Mouse (Mus musculus) small intestine, adult 2 months (tissue): ENCODE results near the gene Gtpbp3. TPM values are rescaled to one million over a fixed set of nuclear protein-coding genes. Genes with fewer than 3 reads are reported as not detected.

Source experiments
- H3K27ac ChIP-seq: fragments of 200-500 bp; 2 replicates; pipeline ENCODE4 v1.5.1; 2012; ENCODE audit warnings: low read depth, low read length, control low read depth, inconsistent platforms; ENCODE audit not compliant: insufficient read depth
- H3K27me3 ChIP-seq: fragments of 200-500 bp; 2 replicates; pipeline ENCODE4 v1.6.1; 2012; ENCODE audit warnings: mild to moderate bottlenecking, moderate library complexity, low read length, inconsistent platforms; ENCODE audit not compliant: control insufficient read depth, insufficient read depth
- H3K36me3 ChIP-seq: fragments of 200-500 bp; 2 replicates; pipeline ENCODE4 v1.6.1; 2012; ENCODE audit warnings: mild to moderate bottlenecking, low read length, control low read depth, inconsistent platforms; ENCODE audit not compliant: control insufficient read depth, insufficient read depth
- H3K4me1 ChIP-seq: fragments of 200-500 bp; 2 replicates; pipeline ENCODE4 v1.6.1; 2012; ENCODE audit warnings: low read length, inconsistent platforms, mixed read lengths; ENCODE audit not compliant: control insufficient read depth, insufficient read depth, insufficient read length
- H3K4me3 ChIP-seq: fragments of 200-500 bp; 2 replicates; pipeline ENCODE4 v1.5.1; 2012; ENCODE audit warnings: low read depth, mild to moderate bottlenecking, control low read depth, inconsistent platforms, low read length, moderate library complexity
- CTCF ChIP-seq: fragments of 200-500 bp; IDR thresholded peaks from 2 replicates; pipeline ENCODE4 v1.5.1; 2012; ENCODE audit warnings: low read depth, mild to moderate bottlenecking, control low read depth, inconsistent platforms, low read length, moderate library complexity, mixed read lengths; ENCODE audit not compliant: insufficient replicate concordance, insufficient read length; ENCODE audit errors: extremely low read depth
- POLR2A ChIP-seq: fragments of 200-500 bp; IDR thresholded peaks from 2 replicates; pipeline ENCODE4 v1.6.1; 2012; ENCODE audit warnings: low read depth, mild to moderate bottlenecking, control low read depth, inconsistent platforms, low read length, moderate library complexity
- WGBS: fragments of 180-500 bp; shearing (Covaris S2); methylation state at CpG from one replicate; pipeline ENCODE4 v1.1.7; 2018; 5-methylcytosine and 5-hydroxymethylcytosine counted together
- polyA plus RNA-seq: library from polyadenylated mRNA; depleted of rRNA; stranded (reverse); fragments of >200 nt; gene quantifications from 2 replicates; pipeline ENCODE4 v1.2.3, GENCODE M21; 2012; rRNA removed

Gtpbp3 gene
- polyA plus RNA-seq, 1 experiment = 25.8 TPM

DNA sequence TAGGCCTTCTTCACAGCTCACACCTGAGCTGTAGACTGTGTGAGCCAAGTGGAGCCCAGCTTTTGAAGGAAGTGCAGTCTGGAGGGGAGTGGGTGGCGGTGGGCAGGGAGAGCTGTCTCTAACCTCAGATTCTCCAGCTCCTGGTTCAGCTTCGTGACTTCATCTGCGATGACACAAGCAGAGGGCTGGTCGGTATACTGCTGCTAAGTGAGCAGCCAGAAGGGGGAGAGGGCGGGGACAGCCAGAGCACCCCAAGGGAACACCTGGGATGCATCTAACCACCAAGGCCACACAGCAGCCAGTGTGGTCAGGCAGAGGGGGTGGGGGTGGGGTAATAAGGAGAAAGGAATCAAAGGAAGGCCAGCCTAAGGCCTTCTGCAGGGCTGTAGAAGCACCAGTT, 47.8 kb downstream of the Gtpbp3 start:
- H3K4me3 ChIP-seq = peak overlapping the region; percentile 11

GRCm38 (mm10) chr8:71537028-71537867, 49.3 kb downstream of the Gtpbp3 start, which contains the start of gene Bst2:
Gene Bst2 (minus strand): TSS chr8:71537456.
- Histone ChIP-seq H3K36me3 (no peaks in the 10 kb centered on the region), H3K27ac (peak within 1 kb of the TSS; percentile 95), H3K27me3 (no peaks in the 10 kb centered on the region), H3K4me3 (peak within 1 kb of the TSS; percentile 79), H3K4me1 (peaks cover 8% of the 10 kb centered on the region)
- 2% methylated on average over 37 of the region's 37 CpGs for WGBS
- no peak; the same call in 1 of the 2 replicates for TF ChIP-seq POLR2A
- no peak for TF ChIP-seq CTCF

More for the DNA sequence above, 47.8 kb downstream of the Gtpbp3 start:
- H3K4me1 ChIP-seq = peaks cover 8% of the 10 kb centered on the region
- no peaks in the 10 kb centered on the region for H3K27me3 ChIP-seq
- no peaks in the 10 kb centered on the region for H3K36me3 ChIP-seq
- TF ChIP-seq POLR2A = no peak
- TF ChIP-seq CTCF = no peak
- WGBS = 82% methylated on average over 5 of the region's 5 CpGs
- no peak overlapping the region for H3K27ac ChIP-seq

DNA sequence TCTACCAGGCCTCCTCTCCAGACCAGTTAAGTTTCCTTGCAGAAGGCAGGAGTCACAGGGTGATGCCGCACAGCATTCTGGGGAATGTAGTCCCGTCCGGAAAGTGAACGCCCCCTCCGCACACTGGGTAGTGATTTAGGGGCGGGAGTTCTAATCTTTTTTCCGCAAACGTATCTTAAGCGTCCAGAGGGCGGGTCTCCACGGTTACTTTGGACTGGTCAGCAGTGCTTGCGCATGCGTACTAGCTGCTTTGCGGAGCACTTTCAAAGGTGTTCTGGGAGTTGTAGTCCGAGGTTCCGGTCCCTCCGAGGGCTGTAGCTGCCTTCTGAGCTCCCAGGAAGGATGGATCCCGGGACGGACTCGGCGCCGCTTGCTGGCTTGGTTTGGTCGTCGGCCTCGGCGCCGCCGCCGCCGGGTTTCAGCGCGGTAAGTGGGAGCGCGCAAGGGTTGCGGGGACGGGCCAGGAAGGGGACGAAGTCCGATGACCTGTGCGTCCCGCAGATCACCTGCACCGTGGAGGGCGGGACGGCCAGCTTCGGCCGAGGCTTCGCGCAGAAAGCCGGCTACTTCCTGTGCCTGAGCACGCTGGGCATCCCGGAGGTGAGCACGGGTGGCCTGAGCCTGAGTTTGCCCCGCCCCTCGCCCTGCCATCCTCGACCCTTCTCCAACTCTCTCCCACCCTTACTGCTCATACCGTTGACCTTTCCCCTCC, 54.9 kb downstream of the Gtpbp3 start, which contains the start of gene Mvb12a:
TSS of gene Mvb12a (plus strand) at position 291 of the 712 bp plus-strand sequence.
- Histone ChIP-seq H3K27me3 (no peaks in the 10 kb centered on the region), H3K4me1 (peaks cover 9% of the 10 kb centered on the region), H3K27ac (peak within 1 kb of the TSS; percentile 76), H3K36me3 (peaks cover 23% of the 10 kb centered on the region), H3K4me3 (peak within 1 kb of the TSS; percentile 82)
- under 1% methylated on average over 55 of the region's 55 CpGs for WGBS
- TF ChIP-seq POLR2A (peak; percentile 65; the same call in 1 of the 2 replicates), CTCF (no peak)

DNA sequence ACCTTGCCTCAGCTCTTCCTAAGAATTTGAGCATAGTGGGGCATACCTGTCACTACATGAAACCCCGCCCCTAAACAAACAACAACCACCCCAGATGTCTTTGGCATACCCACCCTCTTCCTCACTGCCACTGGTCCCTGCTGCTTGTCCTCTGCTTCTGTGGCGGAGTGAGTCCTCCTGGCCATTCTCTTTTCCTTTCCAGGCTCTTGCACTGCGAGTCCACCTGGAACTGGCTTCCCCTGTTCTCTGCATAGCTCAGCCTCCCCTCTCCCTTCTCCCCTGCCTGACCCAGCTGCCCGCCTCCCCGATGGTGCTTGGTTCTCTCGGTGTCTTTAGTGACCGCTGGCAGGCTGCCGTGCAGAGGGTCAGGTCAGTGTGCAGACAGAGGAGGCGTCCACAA, 55.9 kb downstream of the Gtpbp3 start:
- 81% methylated on average over 9 of the region's 9 CpGs for WGBS
- TF ChIP-seq CTCF = no peak
- no peak for TF ChIP-seq POLR2A
- Histone ChIP-seq H3K27ac (no peak overlapping the region), H3K36me3 (peaks cover 31% of the 10 kb centered on the region), H3K27me3 (no peaks in the 10 kb centered on the region), H3K4me3 (peak overlapping the region; percentile 82), H3K4me1 (peaks cover 9% of the 10 kb centered on the region)

- Histone ChIP-seq H3K36me3 (peaks cover 32% of the 10 kb centered on the region), H3K27ac (no peak overlapping the region), H3K4me1 (peaks cover 9% of the 10 kb centered on the region), H3K4me3 (no peak overlapping the region), H3K27me3 (no peaks in the 10 kb centered on the region)
- WGBS = 94% methylated on average over 11 of the region's 11 CpGs
- TF ChIP-seq CTCF (no peak), POLR2A (no peak)
Measured at GRCm38 (mm10) chr8:71545053-71545452, 57.1 kb downstream of the Gtpbp3 start.

GRCm38 (mm10) chr8:71547590-71547989, 59.7 kb downstream of the Gtpbp3 start:
- peaks cover 9% of the 10 kb centered on the region for H3K4me1 ChIP-seq
- no peak overlapping the region for H3K4me3 ChIP-seq
- no peak overlapping the region for H3K27ac ChIP-seq
- H3K27me3 ChIP-seq = no peaks in the 10 kb centered on the region
- no peak for TF ChIP-seq CTCF
- TF ChIP-seq POLR2A = no peak
- peaks cover 32% of the 10 kb centered on the region for H3K36me3 ChIP-seq
- WGBS = 88% methylated on average over 7 of the region's 7 CpGs

Other genes starting within 250 kb of the Gtpbp3 start
- gene Myo9b, start 215.4 kb upstream of the Gtpbp3 start, polyA plus RNA-seq = 19.9 and 28.1 TPM in 2 replicates
- 2.8 and 4.8 TPM in 2 replicates for gene Haus8, start 215.2 kb upstream of the Gtpbp3 start, polyA plus RNA-seq
- 63.7 and 101 TPM in 2 replicates for gene Use1, start 121.3 kb upstream of the Gtpbp3 start, polyA plus RNA-seq
- gene Ocel1, start 116.8 kb upstream of the Gtpbp3 start, polyA plus RNA-seq = 19.7 and 70.3 TPM in 2 replicates
- 233 and 448 TPM in 2 replicates for gene Nr2f6, start 106.1 kb upstream of the Gtpbp3 start, polyA plus RNA-seq
- gene Ushbp1, start 92.3 kb upstream of the Gtpbp3 start, polyA plus RNA-seq = 5.8 and 7.8 TPM in 2 replicates
- 64.5 and 119 TPM in 2 replicates for gene Babam1, start 91.2 kb upstream of the Gtpbp3 start, polyA plus RNA-seq
- gene Ankle1, start 82.1 kb upstream of the Gtpbp3 start, polyA plus RNA-seq = 12.6 and 13.8 TPM in 2 replicates
- gene Abhd8, start 24.4 kb upstream of the Gtpbp3 start, polyA plus RNA-seq = 17.4 and 26.5 TPM in 2 replicates
- gene Mrpl34, start 23.1 kb upstream of the Gtpbp3 start, polyA plus RNA-seq = 170 and 172 TPM in 2 replicates
- gene Dda1, start 18.9 kb upstream of the Gtpbp3 start, polyA plus RNA-seq = 46.3 and 85.3 TPM in 2 replicates
- gene Ano8, start 2.1 kb upstream of the Gtpbp3 start, polyA plus RNA-seq = 9.0 and 19.8 TPM in 2 replicates
- 182 and 329 TPM in 2 replicates for gene Plvap, start 23.6 kb downstream of the Gtpbp3 start, polyA plus RNA-seq
- not detected in 2 replicates for gene Ccdc194, start 37.6 kb downstream of the Gtpbp3 start, polyA plus RNA-seq
- 126 and 242 TPM in 2 replicates for gene Bst2, start 49.4 kb downstream of the Gtpbp3 start, polyA plus RNA-seq
- gene Mvb12a, start 54.8 kb downstream of the Gtpbp3 start, polyA plus RNA-seq = 180 and 251 TPM in 2 replicates
- gene Tmem221, start 70.8 kb downstream of the Gtpbp3 start, polyA plus RNA-seq = 0.62 and 3.3 TPM in 2 replicates
- not detected in 2 replicates for gene Nxnl1, start 78.5 kb downstream of the Gtpbp3 start, polyA plus RNA-seq
- gene Slc27a1, start 80.8 kb downstream of the Gtpbp3 start, polyA plus RNA-seq = 28.6 and 29.6 TPM in 2 replicates
- gene Pgls, start 104.1 kb downstream of the Gtpbp3 start, polyA plus RNA-seq = 174 and 266 TPM in 2 replicates
- gene Fam129c, start 109.5 kb downstream of the Gtpbp3 start, polyA plus RNA-seq = 1.7 and 4.5 TPM in 2 replicates
- 52.4 and 59.8 TPM in 2 replicates for gene Colgalt1, start 122.9 kb downstream of the Gtpbp3 start, polyA plus RNA-seq
- gene Unc13a, start 183.7 kb downstream of the Gtpbp3 start, polyA plus RNA-seq = 1.6 TPM in 2 replicates
- gene Jak3, start 188.2 kb downstream of the Gtpbp3 start, polyA plus RNA-seq = 14.3 and 20.3 TPM in 2 replicates
- gene Insl3, start 201.1 kb downstream of the Gtpbp3 start, polyA plus RNA-seq = 9.1 and 30.2 TPM in 2 replicates
- gene B3gnt3, start 213.7 kb downstream of the Gtpbp3 start, polyA plus RNA-seq = 180 and 195 TPM in 2 replicates
- 11.9 and 20.1 TPM in 2 replicates for gene Fcho1, start 237.6 kb downstream of the Gtpbp3 start, polyA plus RNA-seq